Mouse (Mus musculus) ES-E14 (cell line): ENCODE results near the gene Mapk3.

ENCODE experiments used
- HCFC1 ChIP-seq: IDR thresholded peaks from 2 replicates; pipeline ENCODE4 v1.6.1; 2012; ENCODE audit warnings: low read length, inconsistent platforms, borderline replicate concordance; ENCODE audit not compliant: insufficient read depth
- MAFK ChIP-seq: IDR thresholded peaks from 2 replicates; pipeline ENCODE4 v1.6.1; 2014; ENCODE audit warnings: mild to moderate bottlenecking, low read depth, low read length, inconsistent platforms; ENCODE audit not compliant: insufficient read depth
- ZC3H11A ChIP-seq: IDR thresholded peaks from 2 replicates; pipeline ENCODE4 v1.6.1; 2012; ENCODE audit warnings: low read depth, mild to moderate bottlenecking, inconsistent platforms, low read length, borderline replicate concordance
- ZNF384 ChIP-seq: IDR thresholded peaks from 2 replicates; pipeline ENCODE4 v1.6.1; 2012; ENCODE audit warnings: low read depth, low read length, inconsistent platforms

GRCm38 (mm10) chr7:126786142-126786541 is 26.7 kb downstream of the Mapk3 start:
- TF ChIP-seq MAFK (no peak), ZNF384 (no peak), HCFC1 (no peak), ZC3H11A (no peak)
